Mouse (Mus musculus) lung, postnatal 10 days (tissue): ENCODE measurements around the gene Apbb1.

ENCODE experiments used
- DNase-seq: peaks from one replicate; pipeline ENCODE4 v3.0.0; 2021

The Apbb1 gene

GRCm38 (mm10) chr7:105569512-105570496 lies 11.6 kb downstream of the Apbb1 start:
- no peak for DNase-seq

DNA sequence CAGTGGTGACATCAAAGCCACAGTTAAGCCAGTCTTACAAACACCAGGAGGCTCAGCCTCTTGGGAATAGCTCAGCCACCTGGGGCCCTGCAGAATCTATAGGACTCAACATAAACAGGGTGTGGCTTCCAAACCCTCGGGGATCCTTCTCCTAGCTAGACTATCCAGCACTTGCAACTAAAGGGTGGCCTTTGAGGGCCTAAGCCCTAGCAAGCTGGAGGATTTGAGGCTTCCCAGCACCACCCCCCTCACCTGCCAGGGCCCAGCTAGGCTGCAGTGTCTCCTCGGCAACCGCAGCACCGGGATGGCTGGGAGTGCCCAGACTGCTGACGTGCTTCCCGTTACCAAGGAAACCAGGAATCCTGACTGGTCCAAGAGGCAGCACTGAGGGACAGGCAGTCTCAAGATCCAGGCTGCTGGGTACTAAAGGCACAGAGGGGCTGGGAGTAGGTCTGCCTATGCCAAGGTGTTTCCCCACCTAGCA lies 12.4 kb downstream of the Apbb1 start:
- DNase-seq: peak; percentile 21

GRCm38 (mm10) chr7:105568583-105568982 lies 12.9 kb downstream of the Apbb1 start:
- DNase-seq: peak; percentile 32

- DNase-seq: no peak
These were observed 16.2 kb downstream of the Apbb1 start for GRCm38 (mm10) chr7:105565071-105565836.

DNA sequence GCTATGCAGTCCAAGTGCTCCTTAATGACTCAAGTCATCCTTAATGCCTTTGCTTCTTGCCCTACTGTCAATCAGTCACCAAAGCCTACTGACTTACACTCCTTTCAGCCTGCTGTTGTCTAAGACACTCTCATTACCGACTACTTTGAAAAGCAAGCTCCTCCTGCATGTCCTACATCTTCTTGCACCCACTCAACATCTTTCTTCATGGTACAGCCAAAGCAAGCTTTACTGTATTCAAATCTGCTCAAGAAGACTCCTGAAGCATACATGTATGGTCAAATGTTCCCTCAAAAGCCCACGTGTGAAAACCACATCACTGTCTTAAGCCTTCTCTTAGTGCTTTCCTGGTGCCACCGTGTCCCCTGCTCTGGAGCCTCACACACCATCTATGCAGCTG lies 18.1 kb downstream of the Apbb1 start:
- no peak for DNase-seq

- no peak for DNase-seq
These were observed 19.1 kb downstream of the Apbb1 start for GRCm38 (mm10) chr7:105562317-105562716.

DNA sequence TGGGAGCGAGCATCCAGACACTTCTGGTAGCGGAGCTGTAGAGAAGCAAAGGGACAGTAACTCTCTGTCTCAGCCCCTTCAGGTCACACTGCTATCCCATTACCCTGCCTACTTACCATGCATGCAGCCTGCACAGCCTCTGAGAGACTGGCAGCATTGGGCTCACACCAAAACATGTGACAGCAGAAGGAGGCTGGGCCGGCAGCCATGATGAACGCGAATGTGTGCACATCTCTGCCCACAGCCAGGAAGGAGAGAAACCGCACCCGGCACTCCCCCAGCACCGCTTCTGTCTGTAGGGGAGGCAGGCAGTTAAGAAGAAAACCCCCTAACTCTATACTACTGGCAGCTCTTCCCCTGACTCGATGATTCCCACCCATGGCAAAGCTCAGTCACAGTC lies 22.4 kb downstream of the Apbb1 start:
- no peak for DNase-seq

DNA sequence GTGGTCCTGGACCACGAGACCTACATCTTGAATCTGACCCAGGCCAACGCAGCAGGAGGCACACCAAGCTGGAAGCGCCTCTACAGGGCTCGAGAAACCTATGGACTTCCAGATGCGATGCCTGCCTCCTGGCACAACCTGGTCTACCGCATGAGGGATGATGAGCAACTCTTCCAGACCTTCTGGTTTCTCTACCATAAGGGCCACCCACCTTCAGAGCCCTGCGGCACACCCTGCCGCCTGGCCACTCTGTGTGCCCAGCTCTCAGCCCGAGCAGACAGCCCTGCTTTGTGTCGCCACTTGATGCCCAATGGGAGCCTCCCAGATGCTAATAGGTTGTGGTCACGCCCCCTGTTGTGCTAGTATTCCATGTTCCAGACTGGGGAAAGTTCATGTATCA lies 23.8 kb downstream of the Apbb1 start:
- no peak for DNase-seq

DNA sequence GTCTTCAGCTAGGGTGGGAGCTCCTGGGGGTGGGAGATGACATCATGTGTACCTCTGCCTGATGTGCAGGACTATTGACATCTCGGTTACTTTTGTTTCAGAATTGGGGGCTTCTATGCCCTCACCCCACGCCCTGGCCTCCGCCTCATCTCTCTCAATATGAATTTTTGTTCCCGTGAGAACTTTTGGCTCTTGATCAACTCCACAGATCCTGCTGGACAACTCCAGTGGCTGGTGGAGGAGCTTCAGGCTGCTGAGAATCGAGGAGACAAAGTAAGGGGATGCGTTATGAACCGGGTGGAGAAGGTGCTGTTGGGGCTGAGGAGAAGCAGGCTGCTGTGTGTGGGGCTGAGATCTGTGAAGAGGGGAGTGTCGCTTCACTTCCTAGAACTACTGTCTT lies 25.0 kb downstream of the Apbb1 start:
- no peak for DNase-seq

GRCm38 (mm10) chr7:105555571-105555970 lies 25.9 kb downstream of the Apbb1 start:
- no peak for DNase-seq

GRCm38 (mm10) chr7:105554212-105554942 lies 27.1 kb downstream of the Apbb1 start, which contains the start of gene Smpd1:
Gene Smpd1, plus strand, starts transcription at chr7:105554360.
- peak; percentile 95 for DNase-seq

GRCm38 (mm10) chr7:105553456-105554211 lies 27.8 kb downstream of the Apbb1 start:
- DNase-seq: no peak

- DNase-seq: peak; percentile 51
These were observed 32.4 kb downstream of the Apbb1 start for GRCm38 (mm10) chr7:105549035-105549434.

GRCm38 (mm10) chr7:105547970-105548369 lies 33.5 kb downstream of the Apbb1 start:
- no peak for DNase-seq

GRCm38 (mm10) chr7:105545986-105546385 lies 35.5 kb downstream of the Apbb1 start:
- DNase-seq: no peak

- DNase-seq: peak; percentile 26
These were observed 47.3 kb downstream of the Apbb1 start for GRCm38 (mm10) chr7:105534162-105534561.

DNA sequence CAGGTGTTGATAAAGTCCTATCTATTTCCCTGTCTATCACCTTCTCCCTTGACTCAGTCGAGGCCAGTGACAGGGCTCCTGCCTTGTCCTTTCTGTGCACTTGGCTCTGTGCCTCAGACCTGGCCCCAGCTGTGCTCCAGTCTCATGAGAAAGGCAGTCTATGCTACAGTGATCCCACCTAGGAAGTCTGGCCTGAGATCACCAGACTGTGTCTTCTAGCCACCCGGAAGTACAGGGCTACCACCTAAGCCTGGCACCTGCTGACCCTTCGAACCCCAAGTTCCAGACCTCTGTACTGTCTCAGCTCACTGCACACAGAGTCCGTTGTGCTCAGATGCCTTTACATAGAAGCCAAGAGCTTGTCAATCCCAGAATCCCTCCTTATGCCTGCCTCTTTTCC lies 53.4 kb downstream of the Apbb1 start:
- DNase-seq: no peak

DNA sequence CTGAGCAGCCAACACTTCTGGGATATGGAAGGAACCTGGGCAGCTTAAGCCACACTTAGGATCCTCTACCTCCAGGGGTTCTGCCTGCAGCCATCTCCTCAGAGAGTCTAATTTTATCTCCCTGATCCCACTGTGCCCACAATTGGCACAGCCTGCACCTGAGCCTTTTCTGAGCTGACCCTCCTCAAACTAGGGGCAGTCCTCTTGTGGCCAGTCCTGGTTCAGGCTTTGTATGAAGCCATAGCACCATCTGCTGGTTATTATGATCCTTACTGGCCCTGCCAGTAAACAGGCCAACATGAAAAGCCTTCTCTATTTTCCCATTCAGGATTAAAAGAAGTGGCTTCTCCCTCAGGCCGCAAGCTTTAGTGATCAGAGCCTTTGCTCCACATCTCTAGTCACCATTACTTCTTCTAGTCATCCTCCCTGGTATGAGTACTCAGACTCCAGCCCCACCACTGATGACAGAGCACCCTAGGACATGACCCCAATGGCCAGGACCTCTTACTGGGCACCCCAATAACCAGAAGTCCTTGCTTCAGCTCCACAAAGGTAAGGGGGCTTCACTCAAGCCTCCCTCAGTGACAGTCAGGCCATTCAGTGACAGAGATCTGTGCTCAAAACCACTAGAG lies 54.0 kb downstream of the Apbb1 start:
- DNase-seq: peak; percentile 60

- DNase-seq: no peak
These were observed 57.2 kb downstream of the Apbb1 start for GRCm38 (mm10) chr7:105524222-105524621.

- no peak for DNase-seq
These were observed 61.3 kb downstream of the Apbb1 start for GRCm38 (mm10) chr7:105520201-105520600.

DNA sequence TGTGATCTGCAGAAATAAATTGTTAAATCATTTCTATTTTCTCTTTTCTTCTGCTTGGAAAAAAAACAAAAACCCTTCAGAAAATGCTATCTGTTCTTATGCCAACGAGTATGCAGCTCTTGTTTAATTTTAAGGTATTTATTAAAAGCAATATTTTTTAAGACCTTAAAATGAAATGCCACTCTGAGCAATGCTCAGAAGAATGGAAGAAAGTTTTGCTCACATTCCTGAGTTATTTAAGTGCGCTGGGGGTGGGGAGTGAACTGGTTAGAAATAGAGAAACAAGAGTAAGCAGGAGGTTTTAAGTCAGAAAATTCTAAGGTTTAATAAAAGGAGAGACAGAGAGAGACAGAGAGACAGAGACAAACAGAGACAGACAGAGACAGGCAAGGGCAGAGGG lies 61.7 kb downstream of the Apbb1 start:
- no peak for DNase-seq

DNA sequence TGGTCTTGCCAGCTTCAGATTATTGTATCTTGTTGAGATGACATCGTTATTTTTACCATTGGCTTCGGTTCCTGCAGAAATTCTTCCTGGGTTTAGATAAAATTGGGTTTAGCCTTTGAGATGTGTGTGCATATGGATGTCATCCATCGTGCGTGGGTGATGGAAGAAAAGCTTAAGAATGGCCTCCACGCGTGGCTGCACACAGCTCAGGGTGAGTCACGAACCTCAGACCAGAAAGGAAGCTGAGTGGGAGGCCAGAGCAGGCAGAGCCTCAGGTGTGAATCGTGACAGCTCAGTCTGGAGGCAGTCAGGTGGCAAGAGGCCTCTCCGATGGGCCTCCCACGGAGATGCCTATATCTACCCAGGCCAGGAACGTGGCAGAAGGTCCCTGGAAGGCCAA lies 62.1 kb downstream of the Apbb1 start:
- DNase-seq: no peak
